ENCODE assay signal across 8 mouse cellular contexts in the genomic region with DNA sequence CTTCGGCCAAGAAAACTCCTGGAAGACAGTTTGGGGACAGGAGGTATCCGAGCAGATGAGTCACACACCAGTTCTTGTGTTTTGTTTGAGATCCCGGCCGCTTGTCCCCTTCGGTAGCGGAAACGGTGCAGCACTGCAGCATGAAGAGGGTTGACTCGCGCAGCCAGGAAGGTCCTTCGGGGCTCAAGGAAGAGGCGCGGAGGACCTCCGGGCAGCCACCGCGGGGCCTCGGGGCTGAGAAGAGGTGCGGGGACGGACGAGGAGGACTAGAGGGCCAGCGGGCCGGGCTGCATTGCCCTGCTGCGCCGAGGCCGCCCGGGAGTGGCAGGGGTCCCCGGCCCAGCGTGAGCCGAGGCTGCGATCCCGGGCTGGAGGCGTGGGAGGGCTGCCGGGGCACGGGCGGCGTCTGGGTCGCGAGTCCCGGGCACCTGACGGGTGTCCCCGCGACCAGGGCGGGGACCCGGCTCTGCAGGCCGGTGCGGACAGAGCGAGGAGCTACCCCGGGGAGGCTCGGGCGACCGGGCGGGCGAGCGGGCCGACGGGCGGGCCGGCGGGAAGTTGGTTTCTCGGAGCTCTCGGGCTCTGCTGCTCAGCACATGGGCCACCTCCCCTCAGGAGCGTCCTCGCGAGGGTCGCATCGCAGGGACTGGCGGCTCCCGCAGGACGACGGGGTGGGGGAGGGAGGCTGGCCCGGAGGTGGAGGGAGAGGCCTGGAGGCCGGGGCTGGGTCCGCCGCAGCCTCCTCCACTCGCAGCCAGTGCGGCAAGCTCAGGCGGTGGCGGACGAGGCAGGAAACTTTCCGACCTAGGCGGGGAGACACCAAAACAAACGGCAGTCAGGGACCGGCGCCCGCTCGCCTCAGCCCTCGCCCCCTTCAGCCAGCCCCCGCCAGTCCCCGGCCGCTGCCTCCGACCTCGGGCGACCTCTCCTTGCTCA. TPM values are rescaled to one million over a fixed set of nuclear protein-coding genes. Genes with fewer than 3 reads are reported as not detected.
A peak's percentile ranks its signal among the peaks of the same experiment; 100 is the strongest.
DNase-seq lines count a peak whose midpoint lies in the region; ATAC-seq and TF ChIP-seq lines count a peak whose summit lies in the region.

No protein-coding gene starts in this region.

- peak overlapping the region; percentile 81 for H3K4me2 ChIP-seq in limb, embryonic 14.5 days (replicated peaks; ENCODE audit: low read depth, low read length, severe bottlenecking)
- peak overlapping the region; percentile 78 for H3K4me2 ChIP-seq in midbrain, embryonic 14.5 days (ENCODE audit: low read length)

- peak overlapping the region; percentile 90 for H3K9ac ChIP-seq in limb, embryonic 14.5 days (ENCODE audit: low read depth, low read length, severe bottlenecking)
- peak overlapping the region; percentile 86 for H3K9ac ChIP-seq in midbrain, embryonic 14.5 days (replicated peaks; ENCODE audit: low read length)

- intact Hi-C loops in gastrocnemius, adult 2 months (cut with DNase I) = loop anchor here (2.0 kb wide), 3 partner anchors 41 to 103 kb away; no protein-coding TSS in a partner anchor

- DNase-seq in 3T3-L1 (ENCODE audit: low read depth, low spot score) (peak; percentile 52), MN1 (ENCODE audit: low spot score) (peak; percentile 69)
- peak; percentile 79 to 81 for DNase-seq in cerebellum, postnatal 10 days
- DNase-seq in gastrocnemius, adult 2 months = peak; percentile 76
- peak; percentile 77 for DNase-seq in induced T-regulatory cell, adult 2 months (ENCODE audit: low read depth)
- peak; percentile 37 for DNase-seq in limb, embryonic 14.5 days (ENCODE audit: low spot score)
- peak; percentile 70 for DNase-seq in midbrain, embryonic 14.5 days
- peak; percentile 80 for DNase-seq in testis, postnatal 14 days (ENCODE audit: low spot score)

- no peaks in the 10 kb centered on the region for H3K36me3 ChIP-seq in limb, embryonic 14.5 days (ENCODE audit: control insufficient read depth, insufficient read depth, low read length)
- H3K36me3 ChIP-seq in midbrain, embryonic 14.5 days (ENCODE audit: control insufficient read depth, insufficient read depth, low read length) = no peaks in the 10 kb centered on the region

- TF ChIP-seq POLR2A in limb, embryonic 14.5 days (IDR thresholded peaks at IDR 0.05; ENCODE audit: borderline replicate concordance, extremely low read depth, insufficient read depth, insufficient read length) = no peak

- peak; percentile 82 for ATAC-seq in limb, embryonic 14.5 days (ENCODE audit: low FRiP score, low read depth)
- peak; percentile 91 for ATAC-seq in midbrain, embryonic 14.5 days (ENCODE audit: low FRiP score, low TSS enrichment)

- peak overlapping the region; percentile 97 for H3K27ac ChIP-seq in gastrocnemius, adult 2 months
- peak overlapping the region; percentile 78 for H3K27ac ChIP-seq in limb, embryonic 14.5 days (replicated peaks; ENCODE audit: low read depth, low read length)
- peak overlapping the region; percentile 82 for H3K27ac ChIP-seq in midbrain, embryonic 14.5 days (replicated peaks; ENCODE audit: low read depth, low read length)

- under 1% methylated on average over 66 of the region's 92 CpGs for WGBS in limb, embryonic 14.5 days
- under 1% methylated on average over 92 of the region's 92 CpGs for WGBS in midbrain, embryonic 14.5 days

- no peak for TF ChIP-seq CTCF in gastrocnemius, adult 2 months (IDR thresholded peaks at IDR 0.05)

- peak overlapping the region; percentile 99 for H3K4me3 ChIP-seq in gastrocnemius, adult 2 months
- H3K4me3 ChIP-seq in limb, embryonic 14.5 days (replicated peaks; ENCODE audit: low read length) = peak overlapping the region; percentile 95
- peak overlapping the region; percentile 94 for H3K4me3 ChIP-seq in midbrain, embryonic 14.5 days (replicated peaks; ENCODE audit: low read depth, low read length)

- no peaks in the 10 kb centered on the region for H3K9me3 ChIP-seq in limb, embryonic 14.5 days (ENCODE audit: control insufficient read depth, low read length)
- no peaks in the 10 kb centered on the region for H3K9me3 ChIP-seq in midbrain, embryonic 14.5 days (ENCODE audit: control insufficient read depth, low read length)

- H3K4me1 ChIP-seq in limb, embryonic 14.5 days (ENCODE audit: control insufficient read depth, insufficient read depth, low read length) = peaks cover 22% of the 10 kb centered on the region
- H3K4me1 ChIP-seq in midbrain, embryonic 14.5 days (ENCODE audit: control insufficient read depth, insufficient read depth, low read length) = peaks cover 33% of the 10 kb centered on the region

- no peaks in the 10 kb centered on the region for H3K27me3 ChIP-seq in limb, embryonic 14.5 days (ENCODE audit: control insufficient read depth, insufficient read depth, low read length)
- H3K27me3 ChIP-seq in midbrain, embryonic 14.5 days (ENCODE audit: control insufficient read depth, insufficient read depth, low read length) = no peaks in the 10 kb centered on the region

RNA-seq across cellular contexts. Expression of a gene that starts 0.6 kb away (rescaled TPM):
- 100 to 1,000 TPM in 1 of 2 experiments, 10 to 100 TPM in 1; 65.4 to 115 TPM for total RNA-seq in gastrocnemius, adult 2 months (2021)
- polyA plus RNA-seq in limb, embryonic 14.5 days (2012; rRNA removed) = 24.8 and 27.0 TPM in 2 replicates
- 25.4 and 26.5 TPM in 2 replicates for polyA plus RNA-seq in limb, embryonic 14.5 days (2014; fragmentation: Nextera tagmentation; extraction: Ambion mirVana)
- polyA plus RNA-seq in midbrain, embryonic 14.5 days (2014; fragmentation: Nextera tagmentation; extraction: Ambion mirVana) = 16.7 and 19.1 TPM in 2 replicates

RNA-seq across cellular contexts. Expression of a gene that starts 39.6 kb away (rescaled TPM):
- total RNA-seq in gastrocnemius, adult 2 months (2021) = 1 to 10 TPM; 8.2 to 8.5 TPM
- 19.2 and 19.4 TPM in 2 replicates for polyA plus RNA-seq in limb, embryonic 14.5 days (2012; rRNA removed)
- polyA plus RNA-seq in limb, embryonic 14.5 days (2014; fragmentation: Nextera tagmentation; extraction: Ambion mirVana) = 28.6 and 28.7 TPM in 2 replicates
- 16.5 and 18.5 TPM in 2 replicates for polyA plus RNA-seq in midbrain, embryonic 14.5 days (2014; fragmentation: Nextera tagmentation; extraction: Ambion mirVana)

Comparison
In these comparisons a context has a peak if more than half of its experiments do, and no peak if none do; other contexts are left out.
1. Peak in every context shown above with its lines: DNase-seq, ATAC-seq, H3K4me3 ChIP-seq and H3K27ac ChIP-seq.